Mouse (Mus musculus) spleen, embryonic (tissue): ENCODE measurements around the gene Olfr403.
"Not testable (repeated sequence)": the region's sequence is repeated elsewhere in the genome, so short reads cannot be mapped to it uniquely, and the experiment has no call there.

Experiments used
- CTCF ChIA-PET: fragments of 350-600 bp; sonication (Branson Sonifier 250); formaldehyde crosslinking; loops from one replicate; lab custom pipeline; 2022; lab: Charles Lee

Olfr403 gene

DNA sequence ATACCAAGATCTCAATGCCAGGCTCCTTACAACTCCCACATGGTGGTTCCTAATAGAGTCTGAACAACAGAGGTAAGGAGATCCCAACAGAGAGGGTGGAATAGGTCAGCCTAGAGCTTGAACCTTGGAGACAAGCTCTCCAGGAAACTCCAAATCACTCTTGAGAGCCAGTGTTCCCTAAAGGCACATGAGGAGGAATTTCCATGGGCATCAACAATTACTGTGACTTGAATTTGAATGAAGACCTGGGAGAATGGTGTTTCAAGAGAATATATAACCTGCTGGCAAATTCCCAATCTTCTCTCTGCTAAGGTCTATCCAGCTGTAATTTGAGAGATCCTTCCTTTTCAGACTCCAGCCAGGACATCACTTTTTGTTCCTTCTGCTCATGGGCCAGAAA lies at the start of gene Olfr403:
Gene Olfr403, plus strand, starts transcription at position 301 of the 400 bp plus-strand sequence.
- CTCF ChIA-PET = no interaction called here

DNA sequence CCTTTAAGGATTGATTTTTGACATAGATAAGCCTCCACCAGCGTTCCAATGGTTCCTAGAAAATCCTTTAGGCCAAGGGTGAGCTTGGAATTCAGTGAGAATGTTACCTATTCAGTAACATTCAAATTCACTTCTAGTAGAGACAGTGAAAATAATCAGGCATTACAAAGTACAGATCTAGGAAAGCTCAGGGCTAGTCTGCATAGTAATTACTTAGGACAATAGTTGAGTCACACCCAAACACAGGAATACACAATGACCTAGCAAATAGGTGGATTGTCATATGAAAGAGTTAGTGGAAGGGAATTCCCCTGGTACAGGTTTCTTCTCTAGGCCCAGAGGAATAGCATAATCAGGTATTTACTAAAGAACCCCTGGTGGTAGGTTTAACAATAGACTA lies 46.0 kb upstream of the Olfr403 start:
- CTCF ChIA-PET = not testable (repeated sequence)

DNA sequence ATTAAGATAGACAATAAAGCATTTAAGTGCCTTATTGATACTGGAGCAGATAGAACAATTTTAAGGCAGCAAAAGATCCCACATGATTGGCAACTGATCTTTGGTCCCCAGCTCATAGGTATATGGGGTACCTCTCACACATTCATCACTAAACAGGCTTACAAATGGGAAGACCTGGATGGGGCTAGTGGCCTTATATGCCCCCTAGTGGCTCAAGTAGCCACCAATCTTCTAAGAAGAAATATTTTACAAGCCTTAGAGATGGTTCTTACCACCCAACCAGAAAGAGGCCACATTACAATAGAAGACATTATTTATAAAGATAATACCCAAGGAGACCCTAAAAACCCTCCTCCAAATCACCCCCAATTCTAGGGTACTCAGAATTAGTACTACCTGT lies 40.2 kb upstream of the Olfr403 start:
- CTCF ChIA-PET = no interaction called here

DNA sequence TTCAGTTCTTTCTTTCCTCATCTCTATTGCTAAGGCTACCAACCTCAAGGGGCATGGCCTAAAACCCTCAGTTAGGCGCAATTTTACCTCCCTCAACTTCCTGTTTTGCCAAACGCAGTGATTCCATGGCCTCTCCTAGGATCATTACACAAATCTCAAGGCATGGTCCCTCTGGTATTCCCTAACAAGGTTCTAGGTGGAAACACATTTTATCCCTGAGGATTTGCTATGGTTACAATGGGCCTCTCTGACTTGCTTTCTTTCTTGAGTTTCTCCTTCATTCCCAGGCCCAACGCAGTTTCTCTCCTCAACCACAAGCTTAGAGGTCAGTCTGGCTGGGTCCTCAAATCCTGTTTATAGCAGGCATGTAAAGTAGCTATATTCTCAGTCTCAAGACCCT lies 32.8 kb upstream of the Olfr403 start, which contains the start of gene Olfr402:
Gene Olfr402, plus strand, starts transcription at position 301 of the 400 bp plus-strand sequence.
- CTCF ChIA-PET = interaction anchor here (0.6 kb wide), 1 partner anchor 1512 kb away, joined by 3 read pairs; no protein-coding TSS in a partner anchor

DNA sequence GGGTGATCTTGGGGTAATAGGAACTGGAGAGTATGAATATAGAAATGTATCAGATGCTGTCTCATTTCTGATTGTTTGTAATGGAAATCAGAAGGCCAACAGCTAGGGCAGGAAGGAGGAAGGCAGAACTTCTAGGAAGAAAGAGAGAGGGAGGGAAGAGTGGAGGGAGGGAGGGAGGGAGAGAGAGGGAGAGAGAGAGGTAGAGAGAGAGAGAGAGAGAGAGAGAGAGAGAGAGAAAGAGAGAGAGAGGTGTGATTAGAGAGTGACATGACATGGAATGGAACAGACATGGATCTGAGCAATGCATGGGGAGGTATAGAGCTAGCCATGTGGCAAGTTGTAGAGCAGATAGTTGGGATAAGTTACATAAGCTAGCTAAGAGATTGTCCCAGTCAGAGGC lies 17.3 kb upstream of the Olfr403 start:
- CTCF ChIA-PET = no interaction called here

DNA sequence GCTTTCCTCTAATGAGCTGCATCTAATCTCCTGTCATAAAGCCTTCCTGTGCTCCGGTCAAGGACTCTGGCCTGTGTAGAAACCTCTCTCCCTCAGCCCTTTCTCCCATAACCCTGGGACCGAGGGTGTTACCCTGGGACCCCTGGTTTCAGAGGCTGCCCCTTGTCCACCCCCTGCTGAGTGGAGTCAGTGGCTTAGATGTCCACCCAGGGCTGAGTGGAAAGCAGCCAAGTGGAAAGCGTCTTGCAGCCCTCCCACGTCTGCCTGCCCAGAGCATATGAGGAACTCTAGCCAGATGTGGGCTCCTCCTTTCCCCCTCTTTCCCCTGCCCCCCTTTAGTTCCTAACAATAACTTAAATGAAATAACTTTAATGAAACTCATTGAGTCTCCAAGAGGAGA lies 2.9 kb upstream of the Olfr403 start:
- CTCF ChIA-PET = no interaction called here

DNA sequence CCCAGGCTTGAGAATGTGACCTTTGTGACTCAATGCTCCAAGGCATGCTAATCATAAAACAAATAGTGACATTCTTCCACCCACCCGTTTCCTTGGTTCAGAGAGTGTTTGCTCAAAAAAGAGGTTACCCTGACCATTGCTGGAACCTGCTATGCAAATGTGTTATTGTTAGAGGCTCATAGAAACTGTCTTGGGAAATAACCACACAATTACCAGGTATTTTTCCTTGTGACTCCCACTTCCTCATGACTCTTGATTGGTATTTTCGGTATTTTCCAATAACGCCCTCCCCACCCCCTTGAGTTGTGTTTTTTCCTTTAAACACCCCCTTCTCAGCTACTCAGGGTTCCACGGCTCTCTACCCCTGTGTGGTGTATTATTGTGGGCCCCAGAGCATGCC lies 2.3 kb upstream of the Olfr403 start:
- CTCF ChIA-PET = no interaction called here

DNA sequence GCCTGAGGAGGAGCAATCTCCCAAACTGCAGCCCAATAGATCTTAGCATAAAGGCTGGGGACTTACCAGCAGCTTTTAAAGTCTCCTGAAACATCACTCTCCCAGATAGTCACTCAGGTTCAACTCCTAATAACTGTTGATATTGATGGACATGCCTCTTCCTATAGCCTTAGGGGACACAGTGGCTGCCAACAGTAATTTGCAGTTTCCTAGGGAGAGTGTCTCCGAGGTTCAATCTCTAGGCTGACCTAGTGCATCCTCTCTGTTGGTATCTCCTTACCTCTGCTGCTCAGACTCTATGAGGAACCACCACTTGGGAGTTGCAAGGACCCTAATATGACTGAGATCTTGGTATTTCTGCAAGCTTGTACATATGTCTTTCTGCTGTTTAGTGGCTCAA lies 25.2 kb downstream of the Olfr403 start, which contains the start of gene Olfr43:
Gene Olfr43, minus strand, starts transcription at position 101 of the 400 bp plus-strand sequence.
- CTCF ChIA-PET = no interaction called here

DNA sequence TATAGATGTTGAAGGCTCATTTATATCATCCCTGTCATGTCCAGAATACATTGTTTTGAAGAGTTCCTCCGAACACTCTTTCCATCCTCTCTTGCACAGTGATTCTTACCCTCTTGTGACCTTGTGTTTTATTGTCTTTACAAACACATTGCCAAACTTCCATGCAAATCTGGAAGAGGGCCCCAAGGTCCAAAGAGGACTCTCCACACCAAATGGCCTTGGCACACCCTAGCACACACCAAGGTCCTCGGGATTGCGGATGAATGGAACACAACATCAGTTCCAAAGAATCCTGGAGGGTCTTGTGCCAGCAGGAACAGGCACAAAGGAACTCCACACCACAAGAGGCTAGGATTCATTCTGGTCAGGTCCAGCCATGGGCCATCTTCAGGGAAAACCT lies 55.2 kb downstream of the Olfr403 start:
- CTCF ChIA-PET = no interaction called here
